Mouse (Mus musculus) heart, postnatal 25 days (tissue): ENCODE measurements around the gene Clec16a. TPM values are rescaled to one million over a fixed set of nuclear protein-coding genes. Genes with fewer than 3 reads are reported as not detected.
A peak's percentile ranks its signal among the peaks of the same experiment; 100 is the strongest.

Experiments
- DNase-seq: peaks from one replicate; pipeline ENCODE4 v3.0.0; 2022; ENCODE audit warnings: low spot score
- intact Hi-C: fragments of 180-260 bp; cut with DNase I; formaldehyde crosslinking; loops from one replicate; pipeline ENCODE4 v1.15.1; 2025
- total RNA-seq, 2 experiments: library from RNA; stranded (reverse); gene quantifications; 2 replicates each; pipeline ENCODE4 v1.2.3; 2021

Clec16a gene
- total RNA-seq, 2 experiments from 2014 or later, result 55.1 to 56.0 TPM

- no peak for DNase-seq
- intact Hi-C loops, result no loop called here
Measured at GRCm38 (mm10) chr16:10771769-10772510, 226.8 kb downstream of the Clec16a start.

GRCm38 (mm10) chr16:10773543-10773942 lies 228.4 kb downstream of the Clec16a start:
- intact Hi-C loops, result no loop called here

GRCm38 (mm10) chr16:10774726-10775125 lies 229.6 kb downstream of the Clec16a start:
- intact Hi-C loops, result no loop called here
- DNase-seq, result no peak

More at GRCm38 (mm10) chr16:10773543-10773942, 228.4 kb downstream of the Clec16a start:
- DNase-seq, result no peak

DNA sequence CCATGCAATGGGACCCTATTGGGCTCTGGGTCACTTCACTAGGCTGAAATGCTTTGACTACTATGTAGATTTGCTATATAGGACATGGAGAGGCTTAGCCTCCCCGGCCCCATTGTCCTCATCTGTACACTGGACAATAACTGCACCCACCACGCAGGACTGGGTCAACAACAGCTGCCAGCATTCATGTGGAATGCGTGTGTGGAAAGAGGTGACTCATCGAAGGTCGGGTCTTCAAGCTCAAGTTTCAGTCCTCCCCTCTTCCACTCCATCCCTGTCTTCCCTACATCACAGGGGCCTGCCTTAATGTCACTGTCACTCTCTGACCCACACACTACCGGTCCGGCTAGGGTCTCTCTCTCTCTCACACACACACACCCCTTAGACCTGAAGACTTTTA lies 231.2 kb downstream of the Clec16a start:
- DNase-seq, result no peak
- intact Hi-C loops, result no loop called here

DNA sequence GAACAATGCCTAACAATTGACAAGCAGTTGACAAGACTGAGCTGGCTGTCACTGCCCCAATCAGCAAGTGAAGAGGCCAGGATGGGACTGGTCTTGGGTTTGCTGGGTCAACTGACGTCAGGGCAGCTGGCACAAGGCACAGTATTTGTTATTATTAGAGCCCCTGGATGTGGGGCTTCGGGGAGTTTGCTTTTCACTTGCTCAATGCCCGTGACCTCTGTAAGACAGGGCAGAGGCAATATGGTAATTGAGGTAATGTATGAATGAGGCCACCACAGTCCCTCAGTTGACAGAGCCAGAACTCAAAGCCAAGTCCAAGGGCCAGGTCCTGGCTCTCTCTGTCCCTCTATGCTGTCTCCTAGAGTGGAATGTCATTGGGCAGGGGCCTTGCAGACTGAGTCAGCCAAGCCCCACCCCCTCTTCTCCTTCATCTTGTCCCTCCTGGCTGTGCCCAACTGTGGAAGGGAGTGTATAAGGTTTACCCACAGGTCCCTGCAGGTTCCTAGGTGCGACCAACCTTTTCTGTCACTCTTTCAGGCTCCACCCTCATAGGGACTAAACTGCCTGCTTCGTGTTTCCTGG lies 232.5 kb downstream of the Clec16a start:
- intact Hi-C loops, result no loop called here
- no peak for DNase-seq

DNA sequence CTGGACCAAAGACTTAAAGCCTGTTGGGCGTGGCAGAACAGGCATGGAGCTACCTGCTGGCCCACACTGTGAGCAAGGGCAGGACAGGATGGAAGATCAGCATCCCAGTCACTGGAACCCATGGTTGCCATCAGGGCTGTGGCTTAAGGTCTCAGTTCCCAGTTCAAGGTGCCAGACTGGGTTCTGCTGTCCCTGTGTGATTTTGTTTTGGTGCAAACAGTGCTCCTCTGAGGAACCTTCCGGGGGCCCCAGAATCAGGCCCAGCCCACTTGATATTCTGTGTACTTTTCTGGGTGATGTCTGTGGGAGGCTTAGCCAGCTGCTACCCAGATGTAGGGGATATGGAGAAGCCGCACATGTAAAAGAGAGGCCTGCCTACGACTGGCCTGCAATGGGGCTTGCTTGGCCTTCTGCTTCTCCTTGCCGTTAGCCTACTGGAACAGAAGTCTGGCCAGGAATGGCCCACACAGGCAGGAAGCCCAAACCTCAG lies 235.5 kb downstream of the Clec16a start:
- DNase-seq, result no peak
- intact Hi-C loops, result loop anchor here (5.0 kb wide), 2 partner anchors 38 to 113 kb away; no protein-coding TSS in a partner anchor

DNA sequence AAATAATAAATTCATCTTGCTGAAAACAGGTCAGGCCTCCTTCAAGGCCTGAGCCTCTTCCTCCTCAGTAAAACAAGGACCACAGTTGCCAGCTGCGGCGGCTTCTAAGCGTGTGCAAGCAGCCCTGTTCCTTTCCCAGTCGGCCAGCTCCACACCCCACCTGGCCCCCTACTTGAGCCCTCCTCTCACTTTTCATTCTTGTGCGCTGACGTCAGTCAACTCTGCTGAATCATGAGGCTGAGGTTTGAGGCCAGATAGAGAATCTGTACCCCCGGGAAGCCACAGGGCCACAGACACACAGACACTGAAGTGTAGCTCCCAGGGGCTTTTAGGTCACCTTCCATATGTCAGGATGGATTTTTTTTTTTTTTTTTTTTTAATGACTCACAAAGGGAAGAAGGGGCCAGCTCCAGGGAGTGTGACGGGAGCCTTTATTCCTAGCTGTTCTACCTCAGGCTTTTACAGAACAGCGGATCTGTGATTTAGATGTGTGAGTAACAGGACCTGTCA lies 236.8 kb downstream of the Clec16a start:
- no peak for DNase-seq
- intact Hi-C loops, result loop anchor here (5.0 kb wide), 2 partner anchors 40 to 115 kb away; no protein-coding TSS in a partner anchor

- intact Hi-C loops, result loop anchor here (5.0 kb wide), 2 partner anchors 40 to 115 kb away; no protein-coding TSS in a partner anchor
- no peak for DNase-seq
Measured at GRCm38 (mm10) chr16:10782377-10783151, 237.4 kb downstream of the Clec16a start.

- DNase-seq, result no peak
- intact Hi-C loops, result loop anchor here (5.0 kb wide), 2 partner anchors 41 to 116 kb away; no protein-coding TSS in a partner anchor
Measured at GRCm38 (mm10) chr16:10783152-10783434, 238.0 kb downstream of the Clec16a start.

- DNase-seq, result no peak
- intact Hi-C loops, result loop anchor here (5.0 kb wide), 2 partner anchors 41 to 116 kb away; no protein-coding TSS in a partner anchor
Measured at GRCm38 (mm10) chr16:10783451-10783850, 238.3 kb downstream of the Clec16a start.

- intact Hi-C loops, result loop anchor here (5.0 kb wide), 2 partner anchors 42 to 117 kb away; no protein-coding TSS in a partner anchor
- DNase-seq, result no peak
Measured at GRCm38 (mm10) chr16:10783883-10784792, 239.0 kb downstream of the Clec16a start.

DNA sequence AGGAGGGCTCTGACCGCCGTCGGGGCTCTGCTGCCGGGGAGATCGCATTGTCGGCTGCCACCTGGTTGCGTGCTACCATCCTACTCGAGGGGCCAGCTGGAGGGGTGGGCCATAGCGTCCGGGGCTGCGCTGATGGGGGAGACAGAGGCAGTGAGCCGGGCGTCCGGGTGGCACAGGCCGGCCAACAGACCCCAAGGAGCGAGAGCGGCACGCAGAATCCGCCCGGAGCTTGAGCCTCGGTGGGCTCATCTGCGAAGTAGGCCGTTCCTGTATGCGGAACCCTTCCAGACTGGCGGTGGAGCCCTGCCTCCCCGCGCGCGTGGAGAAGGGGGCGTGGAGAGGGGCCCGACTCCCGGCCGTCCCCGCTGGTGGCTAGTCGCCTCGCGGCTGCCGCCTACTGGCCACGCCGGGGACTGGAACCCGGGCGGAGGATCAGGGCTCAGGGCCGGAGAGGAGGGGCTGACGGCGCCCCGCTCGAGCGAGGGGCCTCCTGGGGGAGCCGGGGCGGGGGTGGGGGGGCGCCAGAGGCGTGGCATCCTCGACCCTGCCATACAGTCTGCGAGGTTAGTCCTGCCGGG lies 239.7 kb downstream of the Clec16a start:
- intact Hi-C loops, result loop anchor here (5.0 kb wide), 3 partner anchors 43 to 118 kb away; no protein-coding TSS in a partner anchor
- DNase-seq, result peak; percentile 84

DNA sequence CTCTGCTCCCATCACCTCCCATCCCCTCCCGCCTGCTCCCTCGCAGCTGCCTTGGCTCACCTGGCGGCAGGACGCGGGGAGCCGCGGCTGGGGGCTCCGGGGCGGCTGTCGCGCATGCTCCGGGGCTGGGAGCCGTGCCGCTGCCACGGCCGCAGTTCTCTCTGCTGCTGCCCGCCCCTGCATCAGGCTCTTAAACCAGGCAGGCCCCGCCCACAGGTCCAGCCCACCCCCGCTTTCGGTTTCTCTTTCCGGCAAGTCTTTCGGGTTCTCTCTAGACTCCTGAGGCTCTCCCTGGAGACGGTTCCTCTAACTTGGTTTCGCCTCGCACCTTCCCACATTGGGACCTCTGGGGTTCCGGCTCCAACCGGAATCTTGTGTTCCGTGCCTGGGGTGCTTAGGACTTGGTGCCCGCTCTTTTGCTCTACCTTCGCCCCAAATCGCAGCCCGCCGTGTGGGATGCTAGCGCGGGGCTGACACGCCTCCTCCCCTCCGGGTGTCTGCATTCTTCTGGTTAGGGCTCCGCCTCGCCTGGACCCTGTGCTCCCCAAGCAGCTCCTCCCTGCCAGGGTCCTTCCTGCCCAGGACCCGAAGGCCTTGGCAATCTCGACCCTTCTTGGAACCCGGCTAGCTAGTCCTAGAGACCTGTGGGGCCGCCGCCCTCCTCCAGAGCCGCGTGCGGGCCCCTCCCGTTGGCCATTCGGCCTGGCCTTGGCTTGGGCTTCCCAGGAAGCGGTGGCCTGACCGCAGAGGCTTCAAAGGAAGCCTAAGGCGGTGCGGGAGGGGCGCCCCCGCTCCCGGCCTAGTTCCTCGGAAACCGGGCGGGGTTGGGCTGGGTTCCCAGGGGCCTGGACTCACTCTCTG lies 240.5 kb downstream of the Clec16a start, which contains the start of gene Socs1:
TSS of gene Socs1 (minus strand) at position 166 of the 861 bp plus-strand sequence.
- intact Hi-C loops, result loop anchor here (1.0 to 5.0 kb wide), 4 partner anchors 61 to 215 kb away; no protein-coding TSS in a partner anchor
- peak; percentile 81 for DNase-seq

DNA sequence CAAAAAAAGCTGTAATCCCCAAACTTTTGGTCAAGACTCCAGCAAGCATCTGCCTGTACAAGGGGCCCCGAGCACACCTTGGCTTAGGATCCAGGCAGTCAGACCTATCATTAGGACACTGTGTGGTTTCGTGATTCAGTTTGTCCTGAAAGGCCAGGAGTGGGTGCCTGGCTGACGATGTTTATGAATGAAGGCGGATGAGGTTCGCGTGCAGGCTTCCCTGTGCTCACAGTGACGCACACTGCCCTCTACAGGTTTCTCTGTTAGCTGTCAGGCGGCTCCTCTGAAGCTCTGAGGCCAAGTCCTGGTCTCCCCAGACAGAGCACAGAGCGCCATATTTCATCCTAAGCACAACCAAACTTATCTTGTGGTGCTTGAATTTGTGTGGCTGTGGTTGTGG lies 241.1 kb downstream of the Clec16a start:
- intact Hi-C loops, result loop anchor here (1.0 to 5.0 kb wide), 4 partner anchors 61 to 215 kb away; no protein-coding TSS in a partner anchor
- peak; percentile 60 for DNase-seq

- DNase-seq, result no peak
- intact Hi-C loops, result loop anchor here (1.0 to 5.0 kb wide), 4 partner anchors 60 to 216 kb away; no protein-coding TSS in a partner anchor
Measured at GRCm38 (mm10) chr16:10786782-10787547, 241.8 kb downstream of the Clec16a start.

DNA sequence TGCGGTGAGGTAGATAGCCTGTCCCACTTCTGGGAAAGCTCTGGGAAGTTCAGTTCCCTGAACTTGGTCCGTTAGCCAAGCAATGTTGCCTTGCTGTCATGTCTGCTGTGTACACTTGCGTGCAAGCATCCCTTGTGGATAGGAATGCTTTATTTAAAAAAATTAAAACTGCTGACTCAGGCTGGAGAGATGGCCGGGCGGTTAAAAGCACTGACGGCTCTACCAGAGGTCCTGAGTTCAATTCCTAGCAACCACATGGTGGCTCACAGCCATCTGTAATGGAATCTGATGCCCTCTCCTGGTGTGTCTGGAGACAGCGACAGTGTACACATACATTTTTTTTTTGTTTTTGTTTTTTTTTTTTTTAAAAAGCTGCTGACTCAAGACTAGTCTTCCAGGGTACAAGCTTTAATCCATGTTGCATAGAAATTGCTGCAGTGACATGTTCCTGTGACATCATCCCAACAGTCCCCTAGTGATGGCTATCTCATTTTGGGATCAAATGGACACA lies 242.5 kb downstream of the Clec16a start:
- intact Hi-C loops, result loop anchor here (2.0 to 5.0 kb wide), 3 partner anchors 59 to 217 kb away; no protein-coding TSS in a partner anchor
- no peak for DNase-seq
